Mouse (Mus musculus) embryonic fibroblast, embryonic 13.5 days (primary cell): ENCODE measurements at regions not wholly inside any gene's neighbourhood (a gene's known extent, or its start where the extent isn't known, plus 50 kb on each side); places are given as distances from the start of the nearest gene placed in this dataset.

Source experiments
- CTCF ChIP-seq: IDR thresholded peaks from 2 replicates; pipeline ENCODE4 v1.5.1; 2011; ENCODE audit warnings: mild to moderate bottlenecking, control low read depth, low read length, moderate library complexity, borderline replicate concordance; ENCODE audit not compliant: insufficient read depth
- POLR2A ChIP-seq: IDR thresholded peaks from 2 replicates; pipeline ENCODE4 v1.6.1; 2011; ENCODE audit warnings: low read depth, mild to moderate bottlenecking, control low read depth, low read length, moderate library complexity

GRCm38 (mm10) chr4:95249031-95249430 lies 197.0 kb upstream of the Jun start:
- TF ChIP-seq POLR2A (no peak), CTCF (no peak)
